ENCODE assay signal across 21 mouse cellular contexts in the genomic region with DNA sequence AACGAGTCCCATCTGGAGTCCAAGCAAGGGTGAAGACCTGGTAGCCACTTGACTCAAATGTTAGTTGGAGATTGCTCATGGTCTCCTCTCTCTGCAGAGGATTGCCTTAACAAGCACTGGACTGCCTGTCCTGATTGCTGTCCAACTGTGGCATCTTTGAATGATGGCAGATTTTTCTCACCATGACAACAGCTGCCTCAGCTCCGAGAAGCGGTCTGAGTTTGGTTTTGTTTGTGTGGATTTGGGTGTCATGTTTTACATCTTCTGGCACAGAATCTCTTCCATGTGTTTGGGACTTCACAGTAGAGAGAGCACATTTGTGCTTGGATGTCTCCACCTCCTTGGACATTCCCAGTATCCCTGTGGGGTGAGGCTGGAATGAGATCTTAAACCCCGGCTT.
A peak's percentile ranks its signal among the peaks of the same experiment; 100 is the strongest.
DNase-seq lines count a peak whose midpoint lies in the region; ATAC-seq and TF ChIP-seq lines count a peak whose summit lies in the region.
"Had no signal": no experiment of that assay in that cellular context is flagged by ENCODE, and none has a peak within 500 bp of the region (broad histone marks: within the 10 kb centered on the region; RNA-seq: fewer than 3 reads in every experiment).

No protein-coding gene starts in this region.

- H3K27me3 ChIP-seq in embryonic facial prominence, embryonic 14.5 days (replicated peaks; ENCODE audit: control insufficient read depth, insufficient read depth, low read length) = no peaks in the 10 kb centered on the region
- H3K27me3 ChIP-seq in intestine, embryonic 15.5 days (replicated peaks) = no peaks in the 10 kb centered on the region
- H3K27me3 ChIP-seq: embryonic facial prominence, embryonic 15.5 days; megakaryocyte, embryonic 14.5 days; midbrain, embryonic 15.5 days had no signal

- no peak overlapping the region for H3K4me2 ChIP-seq in embryonic facial prominence, embryonic 14.5 days (ENCODE audit: low read depth, low read length)
- H3K4me2 ChIP-seq in intestine, embryonic 15.5 days (replicated peaks) = no peak overlapping the region
- H3K4me2 ChIP-seq: embryonic facial prominence, embryonic 15.5 days; heart, embryonic 11.5 days; hindbrain, embryonic 14.5 days; midbrain, embryonic 15.5 days had no signal

- ATAC-seq in embryonic facial prominence, embryonic 14.5 days (ENCODE audit: low read depth) = peak; percentile 37; the same call in 1 of the 2 replicates
- ATAC-seq in intestine, embryonic 15.5 days = no peak; the same call in 1 of the 2 replicates
- ATAC-seq: lung, postnatal 0 days; midbrain, embryonic 15.5 days had no signal

- peak; percentile 26 for DNase-seq in gastrocnemius, postnatal 25 days
- DNase-seq in gastrocnemius, postnatal 36 days = no peak
- DNase-seq in layer of hippocampus, adult 2 months (ENCODE audit: low spot score in 2 of 2) = no peak
- no peak for DNase-seq in layer of hippocampus, adult 11-12 months (ENCODE audit: low spot score)
- peak; percentile 63 for DNase-seq in embryonic facial prominence, embryonic 14.5 days (ENCODE audit: low spot score)
- DNase-seq in lung, postnatal 25 days (ENCODE audit: low spot score) = no peak
- DNase-seq: adrenal gland, adult 2 months; cerebellum, adult 9-10 months; heart, postnatal 10 days; kidney, adult 2 months; retina, postnatal 1 day; thymus, postnatal 14 days had no signal

- no peaks in the 10 kb centered on the region for H3K9me3 ChIP-seq in embryonic facial prominence, embryonic 14.5 days (ENCODE audit: control insufficient read depth, low read length)
- no peaks in the 10 kb centered on the region for H3K9me3 ChIP-seq in intestine, embryonic 15.5 days
- H3K9me3 ChIP-seq: embryonic facial prominence, embryonic 15.5 days; forebrain, embryonic 10.5 days; midbrain, embryonic 15.5 days had no signal

- 0 out of 2 replicates have a peak overlapping the region, but pooled peaks have one; percentile 0 for H3K27ac ChIP-seq in layer of hippocampus, adult 2 months
- H3K27ac ChIP-seq in embryonic facial prominence, embryonic 14.5 days (replicated peaks; ENCODE audit: low read depth, low read length) = no peak overlapping the region
- peak overlapping the region; percentile 41; the same call in 1 of the 2 replicates for H3K27ac ChIP-seq in intestine, embryonic 15.5 days
- H3K27ac ChIP-seq: embryonic facial prominence, embryonic 15.5 days; forebrain, embryonic 10.5 days; hindbrain, embryonic 14.5 days; liver, embryonic 14.5 days; midbrain, embryonic 15.5 days had no signal

- intact Hi-C loops in gastrocnemius, postnatal 36 days (cut with DNase I) = loop anchor here (5.0 kb wide), 1 partner anchor 241 kb away; no protein-coding TSS in a partner anchor

- H3K9ac ChIP-seq in embryonic facial prominence, embryonic 14.5 days (ENCODE audit: low read depth, low read length) = no peak overlapping the region
- no peak overlapping the region for H3K9ac ChIP-seq in intestine, embryonic 15.5 days
- H3K9ac ChIP-seq: embryonic facial prominence, embryonic 15.5 days; hindbrain, embryonic 14.5 days; liver, embryonic 14.5 days; midbrain, embryonic 15.5 days had no signal

- no peak overlapping the region for H3K4me3 ChIP-seq in layer of hippocampus, adult 2 months
- H3K4me3 ChIP-seq in embryonic facial prominence, embryonic 14.5 days (ENCODE audit: low read depth, low read length) = no peak overlapping the region
- H3K4me3 ChIP-seq in intestine, embryonic 15.5 days (replicated peaks) = no peak overlapping the region
- H3K4me3 ChIP-seq: embryonic facial prominence, embryonic 15.5 days; forebrain, embryonic 10.5 days; megakaryocyte, embryonic 14.5 days; midbrain, embryonic 15.5 days had no signal

- 47% methylated on average over 4 of the region's 4 CpGs for WGBS in embryonic facial prominence, embryonic 14.5 days
- WGBS in intestine, embryonic 15.5 days = 47% methylated on average over 4 of the region's 4 CpGs

- TF ChIP-seq CTCF in layer of hippocampus, adult 2 months (conservative IDR thresholded peaks at IDR 0.05) = no peak

- peaks cover 9% of the 10 kb centered on the region for H3K4me1 ChIP-seq in embryonic facial prominence, embryonic 14.5 days (ENCODE audit: control insufficient read depth, insufficient read depth, low read length)
- H3K4me1 ChIP-seq in intestine, embryonic 15.5 days (replicated peaks) = 0 out of 2 replicates have a peak, but pooled peaks cover 3% of the 10 kb centered on the region
- H3K4me1 ChIP-seq: embryonic facial prominence, embryonic 15.5 days had no signal

- H3K36me3 ChIP-seq in embryonic facial prominence, embryonic 14.5 days (ENCODE audit: control insufficient read depth, insufficient read depth, low read length) = no peaks in the 10 kb centered on the region
- no peaks in the 10 kb centered on the region for H3K36me3 ChIP-seq in intestine, embryonic 15.5 days
- H3K36me3 ChIP-seq: embryonic facial prominence, embryonic 15.5 days; midbrain, embryonic 15.5 days had no signal

Comparison
In these comparisons a context has a peak if more than half of its experiments do, and no peak if none do; other contexts are left out.
1. DNase-seq: peak in gastrocnemius, postnatal 25 days (single experiment) and embryonic facial prominence, embryonic 14.5 days (single experiment); none in gastrocnemius, postnatal 36 days (0 of 2), layer of hippocampus, adult 2 months (0 of 2), layer of hippocampus, adult 11-12 months (single experiment) and lung, postnatal 25 days (single experiment).